Mouse (Mus musculus) olfactory bulb, adult 2 months (tissue): ENCODE measurements around the gene Mxd4. TPM values are rescaled to one million over a fixed set of nuclear protein-coding genes. Genes with fewer than 3 reads are reported as not detected.

Source experiments
- H3K27ac ChIP-seq: fragments of 200-500 bp; 2 replicates; pipeline ENCODE4 v1.5.1; 2012; ENCODE audit warnings: low read depth, low read length; ENCODE audit not compliant: insufficient read depth
- H3K4me1 ChIP-seq: fragments of 200-500 bp; 2 replicates; pipeline ENCODE4 v1.6.1; 2012; ENCODE audit warnings: low read length; ENCODE audit not compliant: control insufficient read depth, insufficient read depth
- H3K4me3 ChIP-seq: fragments of 200-500 bp; 2 replicates; pipeline ENCODE4 v1.5.1; 2012; ENCODE audit warnings: mild to moderate bottlenecking, low read depth, low read length, moderate library complexity; ENCODE audit not compliant: insufficient read depth
- CTCF ChIP-seq: fragments of 200-500 bp; IDR thresholded peaks from 2 replicates; pipeline ENCODE4 v1.5.1; 2012; ENCODE audit warnings: low read depth, mild to moderate bottlenecking, low read length, moderate library complexity; ENCODE audit not compliant: insufficient read depth
- POLR2A ChIP-seq: fragments of 200-500 bp; IDR thresholded peaks from 2 replicates; pipeline ENCODE4 v1.6.1; 2012; ENCODE audit warnings: mild to moderate bottlenecking, low read depth, low read length, moderate library complexity; ENCODE audit not compliant: insufficient read depth
- WGBS: fragments of 180-500 bp; shearing (Covaris S2); methylation state at CpG from one replicate; pipeline ENCODE4 v1.1.7; 2018; 5-methylcytosine and 5-hydroxymethylcytosine counted together
- polyA plus RNA-seq: library from polyadenylated mRNA; stranded (reverse); fragments of >200 nt; gene quantifications from 2 replicates; pipeline ENCODE4 v1.2.4, GENCODE M21; 2012; ENCODE audit warnings: low replicate concordance; ENCODE audit not compliant: missing spikeins, insufficient read depth, insufficient read length

Mxd4 gene
- polyA plus RNA-seq, 1 experiment, result not detected

GRCm38 (mm10) chr5:34225516-34225915, 38.0 kb upstream of the Mxd4 start:
- TF ChIP-seq POLR2A (no peak), CTCF (no peak)
- H3K27ac ChIP-seq, result no peak overlapping the region
- H3K4me1 ChIP-seq, result peaks cover 7% of the 10 kb centered on the region; the same call in 1 of the 2 replicates
- no peak overlapping the region for H3K4me3 ChIP-seq
- 71% methylated on average over 2 of the region's 2 CpGs for WGBS

DNA sequence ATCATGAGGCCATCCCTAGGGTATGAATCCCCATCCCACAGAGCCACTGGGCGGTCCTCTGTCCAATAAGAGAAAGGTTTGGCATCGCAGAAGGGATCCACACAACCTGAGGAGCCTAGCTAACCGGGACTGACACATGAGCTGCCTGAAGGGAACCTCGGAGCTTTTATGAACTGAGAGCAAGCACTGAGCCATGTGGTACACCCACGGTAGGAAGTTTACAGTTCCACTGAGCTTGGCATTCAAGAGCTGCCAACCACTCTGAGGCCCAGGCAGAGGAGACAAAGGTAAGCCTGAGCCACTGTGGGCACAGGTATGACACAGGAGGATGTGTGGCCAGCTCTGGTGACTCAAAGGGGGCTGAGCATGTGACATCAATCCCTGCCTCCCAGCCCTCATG, 37.0 kb upstream of the Mxd4 start:
- peaks cover 4% of the 10 kb centered on the region; the same call in 1 of the 2 replicates for H3K4me1 ChIP-seq
- TF ChIP-seq POLR2A (no peak), CTCF (no peak)
- H3K4me3 ChIP-seq, result no peak overlapping the region
- WGBS, result 74% methylated on average over 5 of the region's 5 CpGs
- no peak overlapping the region for H3K27ac ChIP-seq

- TF ChIP-seq CTCF, result no peak
- TF ChIP-seq POLR2A, result no peak
- 83% methylated on average over 4 of the region's 4 CpGs for WGBS
- Histone ChIP-seq H3K4me3 (no peak overlapping the region), H3K27ac (no peak overlapping the region), H3K4me1 (peaks cover 10% of the 10 kb centered on the region; the same call in 1 of the 2 replicates)
Measured at GRCm38 (mm10) chr5:34220001-34220400, 32.5 kb upstream of the Mxd4 start.

DNA sequence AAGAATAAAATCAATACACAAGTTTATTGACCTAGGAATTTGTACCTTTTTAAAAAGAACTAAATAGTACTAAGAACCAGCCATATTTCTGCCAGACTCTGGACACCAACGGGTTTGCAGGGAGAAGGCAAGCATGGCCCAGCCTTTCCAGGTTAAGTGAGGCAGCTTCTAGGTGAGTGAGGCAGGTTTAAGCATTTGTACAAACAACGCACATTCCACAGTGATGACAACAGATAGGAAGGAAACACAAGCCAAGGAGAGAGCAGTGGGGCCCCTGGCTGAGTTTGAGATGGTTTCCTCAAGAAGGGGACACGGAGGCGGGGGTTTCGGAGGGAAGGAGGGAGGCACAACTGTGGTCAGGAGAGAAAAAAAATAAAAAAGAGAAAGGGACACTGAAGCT, 31.2 kb upstream of the Mxd4 start:
- peaks cover 8% of the 10 kb centered on the region; the same call in 1 of the 2 replicates for H3K4me1 ChIP-seq
- H3K4me3 ChIP-seq, result no peak overlapping the region
- TF ChIP-seq CTCF, result no peak
- no peak for TF ChIP-seq POLR2A
- H3K27ac ChIP-seq, result no peak overlapping the region
- 87% methylated on average over 5 of the region's 5 CpGs for WGBS

DNA sequence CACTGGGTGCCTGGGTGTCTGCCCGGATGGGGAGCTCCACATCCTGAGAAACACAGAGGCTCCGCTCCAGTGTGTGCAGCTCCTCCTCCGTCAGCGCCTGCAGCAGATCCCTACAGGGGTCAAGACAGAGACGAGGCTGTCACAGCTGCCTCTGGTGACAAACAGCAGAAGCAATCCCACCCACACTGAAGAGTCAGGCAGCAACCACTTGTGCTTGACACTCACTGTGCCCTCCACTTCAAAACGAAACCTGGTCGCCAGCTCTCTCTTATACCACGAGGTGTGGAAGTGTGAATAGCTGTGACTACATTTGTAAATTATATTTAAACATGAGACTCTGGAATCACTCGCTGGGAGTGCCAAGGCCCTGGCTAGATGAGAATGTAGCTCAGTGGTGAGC, 30.2 kb upstream of the Mxd4 start:
- 58% methylated on average over 9 of the region's 9 CpGs for WGBS
- no peak overlapping the region for H3K4me3 ChIP-seq
- H3K4me1 ChIP-seq, result peaks cover 7% of the 10 kb centered on the region; the same call in 1 of the 2 replicates
- no peak for TF ChIP-seq CTCF
- no peak for TF ChIP-seq POLR2A
- 0 out of 2 replicates have a peak overlapping the region, but pooled peaks have one; percentile 12 for H3K27ac ChIP-seq

DNA sequence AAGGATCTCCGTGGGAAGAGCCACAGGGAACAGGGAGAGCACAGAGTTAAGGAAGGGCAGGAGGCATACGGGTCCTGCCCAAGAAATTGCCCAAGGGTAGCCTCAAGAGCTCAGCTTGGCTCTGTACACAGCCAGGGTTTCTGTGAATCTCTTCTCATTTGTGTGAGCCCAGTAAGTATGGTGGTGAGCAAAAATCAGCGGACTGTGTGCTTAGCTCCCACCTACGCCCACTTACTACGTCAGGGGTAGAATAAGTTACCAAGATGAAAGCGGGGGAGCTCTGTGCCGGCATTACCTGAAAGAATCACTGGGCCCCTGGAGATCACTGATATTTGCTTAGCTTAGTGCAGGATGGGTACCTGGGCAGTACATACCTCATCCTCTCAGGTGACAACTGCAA, 28.5 kb upstream of the Mxd4 start:
- no peak overlapping the region for H3K27ac ChIP-seq
- TF ChIP-seq POLR2A (no peak), CTCF (no peak)
- no peak overlapping the region for H3K4me3 ChIP-seq
- H3K4me1 ChIP-seq, result peaks cover 7% of the 10 kb centered on the region; the same call in 1 of the 2 replicates
- 65% methylated on average over 7 of the region's 7 CpGs for WGBS

- WGBS, result 77% methylated on average over 8 of the region's 8 CpGs
- Histone ChIP-seq H3K4me3 (no peak overlapping the region), H3K4me1 (peaks cover 7% of the 10 kb centered on the region; the same call in 1 of the 2 replicates), H3K27ac (no peak overlapping the region)
- TF ChIP-seq POLR2A, result no peak
- TF ChIP-seq CTCF, result no peak
Measured at GRCm38 (mm10) chr5:34213659-34214058, 26.1 kb upstream of the Mxd4 start.

- 0% methylated on average over 1 of the region's 1 CpGs for WGBS
- Histone ChIP-seq H3K4me3 (no peak overlapping the region), H3K27ac (no peak overlapping the region), H3K4me1 (peaks cover 6% of the 10 kb centered on the region)
- TF ChIP-seq POLR2A (no peak), CTCF (peak; percentile 57; the same call in 1 of the 2 replicates)
Measured at GRCm38 (mm10) chr5:34210279-34210678, 22.8 kb upstream of the Mxd4 start.

DNA sequence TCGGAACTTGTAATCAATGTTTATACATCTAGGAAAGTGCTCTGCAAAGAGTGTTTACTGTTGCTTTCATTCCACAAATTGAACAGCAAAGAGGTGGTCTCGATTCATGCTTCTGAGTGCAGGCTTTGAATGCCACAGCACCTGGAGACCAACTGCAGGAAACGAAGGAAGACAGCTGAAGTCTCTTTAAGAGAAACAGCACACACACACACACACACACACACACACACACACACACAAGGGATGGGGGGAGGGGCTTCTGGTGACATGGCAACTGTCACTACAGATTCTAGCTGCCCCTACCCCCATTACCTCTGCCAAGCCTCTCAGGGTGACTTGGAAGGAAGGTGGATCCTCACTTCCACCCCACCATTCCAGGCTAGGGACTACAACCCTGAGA, 20.0 kb upstream of the Mxd4 start:
- TF ChIP-seq POLR2A (no peak), CTCF (no peak)
- no peak overlapping the region for H3K27ac ChIP-seq
- WGBS, result 19% methylated on average over 3 of the region's 3 CpGs
- H3K4me1 ChIP-seq, result peaks cover 6% of the 10 kb centered on the region
- no peak overlapping the region for H3K4me3 ChIP-seq

GRCm38 (mm10) chr5:34205788-34206187, 18.3 kb upstream of the Mxd4 start:
- Histone ChIP-seq H3K27ac (no peak overlapping the region), H3K4me3 (no peak overlapping the region), H3K4me1 (peaks cover 6% of the 10 kb centered on the region)
- TF ChIP-seq CTCF (no peak), POLR2A (no peak)
- 91% methylated on average over 2 of the region's 2 CpGs for WGBS
